Mouse (Mus musculus) retina, postnatal 1 day (tissue): ENCODE measurements around the gene Slc22a14.
"Not testable (repeated sequence)": the region's sequence is repeated elsewhere in the genome, so short reads cannot be mapped to it uniquely, and the experiment has no call there.

Experiments used
- DNase-seq: peaks from one replicate; pipeline ENCODE4 v3.0.0-alpha.2; 2012

Gene Slc22a14

GRCm38 (mm10) chr9:119365284-119365683 lies at the start of gene Slc22a14:
Gene Slc22a14 (minus strand): TSS chr9:119365553.
- no peak for DNase-seq

- DNase-seq, result no peak
Measured at GRCm38 (mm10) chr9:119409864-119410263, 44.5 kb upstream of the Slc22a14 start.

GRCm38 (mm10) chr9:119408898-119409664 lies 43.7 kb upstream of the Slc22a14 start:
- no peak for DNase-seq

- no peak for DNase-seq
Measured at GRCm38 (mm10) chr9:119407884-119408283, 42.5 kb upstream of the Slc22a14 start.

- DNase-seq, result no peak
Measured at GRCm38 (mm10) chr9:119404090-119404489, 38.7 kb upstream of the Slc22a14 start.

- DNase-seq, result peak; percentile 87
Measured at GRCm38 (mm10) chr9:119403236-119403641, 37.9 kb upstream of the Slc22a14 start.

- peak; percentile 64 for DNase-seq
Measured at GRCm38 (mm10) chr9:119402253-119403235, 37.2 kb upstream of the Slc22a14 start.

GRCm38 (mm10) chr9:119401801-119402214 lies 36.5 kb upstream of the Slc22a14 start, which contains the start of gene Acvr2b:
Gene Acvr2b (plus strand): TSS chr9:119402118.
- DNase-seq, result peak; percentile 98

GRCm38 (mm10) chr9:119401351-119401750 lies 36.0 kb upstream of the Slc22a14 start:
- DNase-seq, result no peak

- no peak for DNase-seq
Measured at GRCm38 (mm10) chr9:119394808-119395207, 29.5 kb upstream of the Slc22a14 start.

- DNase-seq, result no peak
Measured at GRCm38 (mm10) chr9:119390214-119390613, 24.9 kb upstream of the Slc22a14 start.

- DNase-seq, result no peak
Measured at GRCm38 (mm10) chr9:119388956-119389355, 23.6 kb upstream of the Slc22a14 start.

- peak; percentile 26 for DNase-seq
Measured at GRCm38 (mm10) chr9:119382603-119383002, 17.2 kb upstream of the Slc22a14 start.

GRCm38 (mm10) chr9:119378231-119378630 lies 12.9 kb upstream of the Slc22a14 start:
- no peak for DNase-seq

- DNase-seq, result no peak
Measured at GRCm38 (mm10) chr9:119375556-119375955, 10.2 kb upstream of the Slc22a14 start.

- no peak for DNase-seq
Measured at GRCm38 (mm10) chr9:119375008-119375407, 9.7 kb upstream of the Slc22a14 start.

- DNase-seq, result no peak
Measured at GRCm38 (mm10) chr9:119371251-119371650, 5.9 kb upstream of the Slc22a14 start.

GRCm38 (mm10) chr9:119370770-119371169 lies 5.4 kb upstream of the Slc22a14 start:
- not testable (repeated sequence) for DNase-seq

GRCm38 (mm10) chr9:119368367-119368766 lies 3.0 kb upstream of the Slc22a14 start:
- no peak for DNase-seq

- no peak for DNase-seq
Measured at GRCm38 (mm10) chr9:119363229-119363628, 2.1 kb downstream of the Slc22a14 start.

GRCm38 (mm10) chr9:119361416-119361815 lies 3.9 kb downstream of the Slc22a14 start:
- no peak for DNase-seq

GRCm38 (mm10) chr9:119358058-119358429 lies 7.3 kb downstream of the Slc22a14 start:
- DNase-seq, result no peak

- DNase-seq, result peak; percentile 94
Measured at GRCm38 (mm10) chr9:119357331-119358057, 7.9 kb downstream of the Slc22a14 start, which contains the start of gene Xylb. Gene Xylb (plus strand): TSS chr9:119357381.
